Mouse (Mus musculus): Measurements from ENCODE around the gene Dbndd2.

Dbndd2 gene

GRCm38 (mm10) chr2:164485681-164486257, at the start of gene Dbndd2:
Gene Dbndd2, plus strand, starts transcription at chr2:164486106.
- peak; percentile 71 for DNase-seq (ENCODE audit: low spot score)

- no peak for DNase-seq (ENCODE audit: low spot score)
These were observed 49.5 kb upstream of the Dbndd2 start for GRCm38 (mm10) chr2:164436215-164436913.

- no peak for DNase-seq (ENCODE audit: low spot score)
These were observed 48.9 kb upstream of the Dbndd2 start for GRCm38 (mm10) chr2:164436961-164437360.

- no peak for DNase-seq (ENCODE audit: low spot score)
These were observed 48.2 kb upstream of the Dbndd2 start for GRCm38 (mm10) chr2:164437710-164438109.

GRCm38 (mm10) chr2:164438257-164438656, 47.6 kb upstream of the Dbndd2 start:
- no peak for DNase-seq (ENCODE audit: low spot score)

GRCm38 (mm10) chr2:164439001-164439421, 46.9 kb upstream of the Dbndd2 start:
- DNase-seq (ENCODE audit: low spot score): no peak

- no peak for DNase-seq (ENCODE audit: low spot score)
These were observed 45.6 kb upstream of the Dbndd2 start for GRCm38 (mm10) chr2:164440314-164440713.

- no peak for DNase-seq (ENCODE audit: low spot score)
These were observed 44.8 kb upstream of the Dbndd2 start for GRCm38 (mm10) chr2:164441155-164441554.

- DNase-seq (ENCODE audit: low spot score): no peak
These were observed 44.2 kb upstream of the Dbndd2 start for GRCm38 (mm10) chr2:164441731-164442130.

- peak; percentile 71 for DNase-seq (ENCODE audit: low spot score)
These were observed 43.4 kb upstream of the Dbndd2 start for GRCm38 (mm10) chr2:164442315-164443050.

GRCm38 (mm10) chr2:164443051-164443437, 42.9 kb upstream of the Dbndd2 start:
- DNase-seq (ENCODE audit: low spot score): peak; percentile 93

- no peak for DNase-seq (ENCODE audit: low spot score)
These were observed 42.4 kb upstream of the Dbndd2 start, which contains the start of gene Sdc4 for GRCm38 (mm10) chr2:164443460-164444000. Gene Sdc4, minus strand, starts transcription at chr2:164443887.

- no peak for DNase-seq (ENCODE audit: low spot score)
These were observed 41.2 kb upstream of the Dbndd2 start for GRCm38 (mm10) chr2:164444701-164445100.

GRCm38 (mm10) chr2:164445399-164446085, 40.4 kb upstream of the Dbndd2 start:
- no peak for DNase-seq (ENCODE audit: low spot score)

GRCm38 (mm10) chr2:164446086-164446469, 39.8 kb upstream of the Dbndd2 start:
- DNase-seq (ENCODE audit: low spot score): no peak

GRCm38 (mm10) chr2:164448140-164448539, 37.8 kb upstream of the Dbndd2 start:
- no peak for DNase-seq (ENCODE audit: low spot score)

GRCm38 (mm10) chr2:164448921-164449320, 37.0 kb upstream of the Dbndd2 start:
- DNase-seq (ENCODE audit: low spot score): no peak

- no peak for DNase-seq (ENCODE audit: low spot score)
These were observed 36.4 kb upstream of the Dbndd2 start for GRCm38 (mm10) chr2:164449341-164450042.

- no peak for DNase-seq (ENCODE audit: low spot score)
These were observed 33.8 kb upstream of the Dbndd2 start for GRCm38 (mm10) chr2:164452000-164452676.

- DNase-seq (ENCODE audit: low spot score): no peak
These were observed 32.7 kb upstream of the Dbndd2 start for GRCm38 (mm10) chr2:164453047-164453757.

All from testis, postnatal 10 days (tissue).